Mouse (Mus musculus): ENCODE results near the gene Dhx37. TPM values are rescaled to one million over a fixed set of nuclear protein-coding genes. Genes with fewer than 3 reads are reported as not detected.

Gene Dhx37
- total and polyA plus RNA-seq, 3 experiments = 27.4 to 549 (median 55.3) TPM

DNA sequence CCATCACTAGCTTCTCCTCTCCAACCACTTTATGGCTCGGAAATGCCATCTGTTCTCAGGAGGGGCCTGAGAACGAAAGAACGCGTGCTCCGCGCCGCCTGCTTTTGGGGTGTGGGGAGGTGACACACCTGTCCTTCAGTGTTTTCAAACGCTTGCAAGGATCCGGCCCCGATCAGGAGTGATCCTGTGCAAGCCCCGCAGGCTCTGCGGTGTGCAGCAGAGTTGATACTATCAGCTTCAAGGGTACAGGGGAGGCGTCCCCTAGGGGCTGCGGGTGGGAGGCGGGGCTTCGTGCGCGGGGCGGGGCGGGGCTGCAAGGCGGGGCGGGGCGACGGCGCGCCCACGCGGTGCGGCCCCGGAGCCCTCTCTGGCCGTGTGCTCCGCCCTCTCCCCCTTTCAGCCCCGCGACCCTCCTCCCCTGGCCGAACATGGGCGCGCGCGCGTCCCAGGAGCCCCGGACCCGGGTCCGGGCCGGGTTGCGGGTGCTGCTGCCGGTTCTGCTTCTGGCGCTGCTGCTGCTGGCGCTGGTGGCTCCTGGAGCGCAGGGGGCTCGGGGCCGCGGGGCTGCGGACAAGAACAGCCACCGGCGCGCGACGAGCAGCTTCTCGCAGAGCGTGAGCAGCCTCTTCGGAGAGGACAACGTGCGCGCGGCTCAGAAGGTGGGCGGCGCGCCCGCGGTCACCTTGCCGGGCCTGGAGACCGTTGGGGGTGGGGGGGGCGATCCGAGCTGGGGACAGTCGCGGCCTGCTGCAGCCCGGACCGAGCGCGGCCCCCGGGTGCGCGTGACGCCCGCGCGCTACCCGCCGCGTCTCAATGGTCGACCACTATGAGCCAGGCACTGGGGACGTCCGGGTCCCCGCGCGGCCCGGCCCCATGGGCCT is 7.6 kb upstream of the Dhx37 start, which contains the start of gene Bri3bp (continued):
- 0 out of 2 replicates have a peak, but pooled peaks have one; percentile 5 for TF ChIP-seq ETS1 (IDR thresholded peaks at IDR 0.05; ENCODE audit: low read depth, low read length)
- TF ChIP-seq POLR2AphosphoS5 (IDR thresholded peaks at IDR 0.05; ENCODE audit: borderline replicate concordance, low read depth, low read length) = no peak
- no peak for TF ChIP-seq CHD2 (IDR thresholded peaks at IDR 0.05; ENCODE audit: low read length)
- no peak; the same call in 1 of the 2 replicates for TF ChIP-seq CHD1 (IDR thresholded peaks at IDR 0.05; ENCODE audit: low read depth, low read length)
- 0 out of 2 replicates have a peak, but pooled peaks have one; percentile 89 for TF ChIP-seq UBTF (IDR thresholded peaks at IDR 0.05; ENCODE audit: borderline replicate concordance, insufficient read depth, low read depth, low read length)

GRCm38 (mm10) chr5:125440583-125441233 is 6.8 kb upstream of the Dhx37 start:
- peak; percentile 87 for DNase-seq (ENCODE audit: low read depth, low spot score)
- Histone ChIP-seq H3K4me1 (ENCODE audit: control insufficient read depth in 1 of 2, insufficient read depth in 2 of 2, low read length in 2 of 2) (peaks cover 12 to 29% of the 10 kb centered on the region in 2 experiments), H3K27ac (ENCODE audit: control insufficient read depth, low read depth, low read length) (peak overlapping the region; percentile 92)
- TF ChIP-seq MXI1 (IDR thresholded peaks at IDR 0.05; ENCODE audit: low read depth, low read length) (no peak), POLR2AphosphoS5 (IDR thresholded peaks at IDR 0.05; ENCODE audit: borderline replicate concordance, low read depth, low read length) (no peak), MAZ (IDR thresholded peaks at IDR 0.05; ENCODE audit: low read depth, low read length) (peak; percentile 31; the same call in 1 of the 2 replicates), BHLHE40 (IDR thresholded peaks at IDR 0.05; ENCODE audit: borderline replicate concordance, low read depth, low read length) (no peak), TBP (IDR thresholded peaks at IDR 0.05; ENCODE audit: low read depth, low read length) (peak; percentile 60; the same call in 1 of the 2 replicates), USF2 (IDR thresholded peaks at IDR 0.05; ENCODE audit: borderline replicate concordance in 1 of 2, insufficient read depth in 1 of 2, low read depth in 1 of 2, low read length in 2 of 2) (no peak), CTCF (IDR thresholded peaks at IDR 0.05 in 2 of 3, conservative IDR thresholded peaks at IDR 0.05 in 1 of 3; ENCODE audit: control insufficient read depth in 1 of 3, insufficient read depth in 1 of 3, low read depth in 2 of 3, low read length in 3 of 3, poor library complexity in 1 of 3, severe bottlenecking in 1 of 3) (no peak), RCOR1 (IDR thresholded peaks at IDR 0.05; ENCODE audit: low read depth, low read length) (peak; percentile 49), ZC3H11A (IDR thresholded peaks at IDR 0.05; ENCODE audit: low read depth, low read length) (no peak), ZKSCAN1 (IDR thresholded peaks at IDR 0.05; ENCODE audit: low read depth, low read length) (no peak), POLR2A (IDR thresholded peaks at IDR 0.05; ENCODE audit: control insufficient read depth in 1 of 2, insufficient read depth in 1 of 2, low read depth in 1 of 2, low read length in 2 of 2, poor library complexity in 1 of 2) (no peak; a peak in 1 of 4 replicates), MEF2A (IDR thresholded peaks at IDR 0.05; ENCODE audit: extremely low read depth, insufficient replicate concordance, low read depth, low read length, poor library complexity, severe bottlenecking) (no peak), SMC3 (IDR thresholded peaks at IDR 0.05; ENCODE audit: low read depth, low read length) (no peak), NRF1 (IDR thresholded peaks at IDR 0.05; ENCODE audit: insufficient read depth, low read depth, low read length, poor library complexity, severe bottlenecking) (no peak), CHD2 (IDR thresholded peaks at IDR 0.05; ENCODE audit: low read length) (no peak), MYB (IDR thresholded peaks at IDR 0.05; ENCODE audit: low read depth, low read length) (no peak), UBTF (IDR thresholded peaks at IDR 0.05; ENCODE audit: borderline replicate concordance, insufficient read depth, low read depth, low read length) (no peak), USF1 (IDR thresholded peaks at IDR 0.05; ENCODE audit: low read depth, low read length) (no peak), MYC (IDR thresholded peaks at IDR 0.05; ENCODE audit: low read depth, low read length) (peak; percentile 58), RAD21 (IDR thresholded peaks at IDR 0.05; ENCODE audit: low read depth, low read length) (no peak), E2F4 (IDR thresholded peaks at IDR 0.05; ENCODE audit: borderline replicate concordance, low read depth, low read length) (peak; percentile 83; the same call in 1 of the 2 replicates), KAT2A (conservative IDR thresholded peaks at IDR 0.05; ENCODE audit: low read depth, low read length) (peak; percentile 15; the same call in 1 of the 2 replicates), JUND (IDR thresholded peaks at IDR 0.05; ENCODE audit: low read depth, low read length) (no peak), NELFE (IDR thresholded peaks at IDR 0.05; ENCODE audit: low read depth, low read length) (peak; percentile 42), ZNF384 (IDR thresholded peaks at IDR 0.05; ENCODE audit: low read depth, low read length) (no peak), MAX (IDR thresholded peaks at IDR 0.05; ENCODE audit: low read length) (peak; percentile 40; the same call in 1 of the 2 replicates), GATA1 (IDR thresholded peaks at IDR 0.05; ENCODE audit: low read depth, low read length) (no peak), EP300 (IDR thresholded peaks at IDR 0.05; ENCODE audit: low read depth in 1 of 2, low read length in 2 of 2) (peak in 1 of 2 experiments; percentile 69; a peak in 3 of 4 replicates)

More at GRCm38 (mm10) chr5:125440583-125441233, 6.8 kb upstream of the Dhx37 start:
- Histone ChIP-seq H3K27me3 (ENCODE audit: control insufficient read depth in 1 of 2, insufficient read depth in 2 of 2, low read length in 2 of 2) (no peaks in the 10 kb centered on the region), H3K79me2 (ENCODE audit: control insufficient read depth, insufficient read depth, low read length, poor library complexity) (peaks cover 41% of the 10 kb centered on the region), H3K9ac (ENCODE audit: control insufficient read depth, low read depth, low read length, poor library complexity, severe bottlenecking) (peak overlapping the region; percentile 78), H3K36me3 (ENCODE audit: control insufficient read depth in 1 of 2, insufficient read depth in 2 of 2, low read length in 2 of 2) (peaks cover 3 to 32% of the 10 kb centered on the region in 2 experiments; a peak in 3 of 4 replicates), H3K9me3 (replicated peaks; ENCODE audit: insufficient read depth, low read length) (no peaks in the 10 kb centered on the region), H3K4me3 (ENCODE audit: control insufficient read depth in 1 of 2, insufficient read depth in 1 of 2, low read depth in 2 of 2, low read length in 2 of 2) (peak overlapping the region; percentile 73 to 98)

Measured in MEL (cell line).